Mouse (Mus musculus): ENCODE results near the gene Zfp978.

GRCm38 (mm10) chr4:147432443-147432790 lies 71.3 kb downstream of the Zfp978 start:
- TF ChIP-seq CTCF (IDR thresholded peaks at IDR 0.05; ENCODE audit: low read depth, low read length) (no peak), GATA1 (IDR thresholded peaks at IDR 0.05; ENCODE audit: borderline replicate concordance, low read length) (no peak)

Data from G1E (cell line).